Mouse (Mus musculus): ENCODE results near the gene Hepacam. TPM values are rescaled to one million over a fixed set of nuclear protein-coding genes. Genes with fewer than 3 reads are reported as not detected.

Gene Hepacam
- polyA plus RNA-seq, 1 experiment from 2014 or later: not detected

GRCm38 (mm10) chr9:37358713-37359330 is 8.3 kb upstream of the Hepacam start:
- no peak; the same call in 1 of the 2 replicates for ATAC-seq (ENCODE audit: insufficient number of reproducible peaks, insufficient read depth, low FRiP score, low read depth)
- no peak overlapping the region for H3K9ac ChIP-seq (replicated peaks; ENCODE audit: low read depth, low read length)
- H3K27me3 ChIP-seq (ENCODE audit: control insufficient read depth, insufficient read depth, low read length): no peaks in the 10 kb centered on the region
- H3K27ac ChIP-seq (ENCODE audit: low read length): peak overlapping the region; percentile 61; the same call in 1 of the 2 replicates
- H3K36me3 ChIP-seq (ENCODE audit: control insufficient read depth, insufficient read depth, low read length): no peaks in the 10 kb centered on the region
- H3K9me3 ChIP-seq (ENCODE audit: control insufficient read depth, low read depth, low read length): no peaks in the 10 kb centered on the region
- peaks cover 10% of the 10 kb centered on the region; the same call in 1 of the 2 replicates for H3K4me1 ChIP-seq (ENCODE audit: control insufficient read depth, insufficient read depth, low read length)
- H3K4me2 ChIP-seq (replicated peaks; ENCODE audit: low read depth, low read length): no peak overlapping the region
- 74% methylated on average over 7 of the region's 7 CpGs for WGBS
- H3K4me3 ChIP-seq (ENCODE audit: low read depth, low read length): no peak overlapping the region

DNA sequence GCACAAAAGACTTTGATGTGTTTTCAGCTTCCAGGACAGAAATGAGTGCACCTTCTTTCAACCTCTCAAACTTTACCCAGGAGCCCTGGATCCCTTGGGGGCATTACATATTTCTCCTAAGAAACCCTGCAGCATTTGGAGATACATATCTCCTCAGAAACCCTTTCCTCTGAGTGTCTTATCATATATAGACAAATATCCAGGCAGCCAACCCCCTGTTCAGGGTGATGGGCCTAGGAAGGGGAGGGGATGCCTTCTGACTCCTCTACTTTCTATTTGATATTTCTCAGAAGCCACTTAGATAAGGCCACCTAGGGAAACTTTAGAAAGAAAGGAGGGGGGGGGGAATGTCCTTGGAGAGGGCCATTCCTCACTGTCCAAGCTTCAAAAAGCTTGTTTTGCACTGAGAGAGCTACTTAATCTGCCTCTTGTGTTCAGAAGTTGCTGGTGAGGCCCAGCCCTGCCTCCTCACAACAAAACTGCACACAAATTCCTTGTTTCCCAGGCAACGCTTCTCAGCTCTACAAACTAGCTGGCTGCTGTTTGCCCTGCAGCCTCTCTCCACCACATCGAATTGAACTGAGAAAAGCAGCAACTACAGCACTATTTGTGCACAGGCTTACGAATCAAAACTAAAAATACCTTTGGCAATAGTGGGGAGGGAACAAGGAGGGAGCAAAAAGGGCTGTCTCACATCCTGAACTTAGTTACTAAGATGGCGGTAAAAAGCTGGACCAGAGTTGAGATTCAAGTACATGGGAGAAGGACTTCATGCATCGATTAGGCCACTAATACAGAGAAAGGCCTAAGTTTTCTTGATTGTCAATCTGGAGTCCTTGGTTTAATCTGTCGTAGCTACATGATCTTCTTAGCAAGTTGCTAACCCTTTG is 7.6 kb upstream of the Hepacam start:
- Histone ChIP-seq H3K4me2 (replicated peaks; ENCODE audit: low read depth, low read length) (no peak overlapping the region), H3K36me3 (ENCODE audit: control insufficient read depth, insufficient read depth, low read length) (no peaks in the 10 kb centered on the region), H3K27ac (ENCODE audit: low read length) (peak overlapping the region; percentile 61; the same call in 1 of the 2 replicates), H3K4me1 (ENCODE audit: control insufficient read depth, insufficient read depth, low read length) (peaks cover 10% of the 10 kb centered on the region; the same call in 1 of the 2 replicates), H3K9me3 (ENCODE audit: control insufficient read depth, low read depth, low read length) (no peaks in the 10 kb centered on the region), H3K4me3 (ENCODE audit: low read depth, low read length) (no peak overlapping the region), H3K27me3 (ENCODE audit: control insufficient read depth, insufficient read depth, low read length) (no peaks in the 10 kb centered on the region), H3K9ac (replicated peaks; ENCODE audit: low read depth, low read length) (no peak overlapping the region)
- 47% methylated on average over 6 of the region's 6 CpGs for WGBS
- ATAC-seq (ENCODE audit: insufficient number of reproducible peaks, insufficient read depth, low FRiP score, low read depth): peak; percentile 79

DNA sequence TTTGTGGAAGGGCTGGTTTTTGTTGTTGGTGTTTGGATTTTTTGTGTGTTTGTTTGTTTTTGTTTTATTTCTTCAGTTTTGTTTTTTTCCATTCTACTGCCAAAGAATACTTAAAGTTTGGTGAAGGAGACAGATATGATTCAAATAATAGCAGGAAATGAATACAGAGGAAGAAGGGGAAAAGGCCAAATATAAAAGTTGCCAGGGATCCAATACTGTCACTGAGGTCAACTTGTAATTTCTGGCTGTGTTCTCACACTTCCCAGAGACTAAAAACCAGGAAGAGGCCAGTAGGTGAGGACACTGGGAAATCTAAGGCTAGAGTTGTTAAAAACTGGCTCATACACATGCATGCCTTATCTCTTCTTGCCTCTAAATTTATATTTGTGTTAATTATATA is 5.1 kb upstream of the Hepacam start:
- no peaks in the 10 kb centered on the region for H3K36me3 ChIP-seq (ENCODE audit: control insufficient read depth, insufficient read depth, low read length)
- peaks cover 10% of the 10 kb centered on the region; the same call in 1 of the 2 replicates for H3K4me1 ChIP-seq (ENCODE audit: control insufficient read depth, insufficient read depth, low read length)
- H3K27ac ChIP-seq (ENCODE audit: low read length): no peak overlapping the region
- no peak overlapping the region for H3K9ac ChIP-seq (replicated peaks; ENCODE audit: low read depth, low read length)
- ATAC-seq (ENCODE audit: insufficient number of reproducible peaks, insufficient read depth, low FRiP score, low read depth): no peak
- H3K9me3 ChIP-seq (ENCODE audit: control insufficient read depth, low read depth, low read length): no peaks in the 10 kb centered on the region
- H3K4me2 ChIP-seq (replicated peaks; ENCODE audit: low read depth, low read length): no peak overlapping the region
- no peaks in the 10 kb centered on the region for H3K27me3 ChIP-seq (ENCODE audit: control insufficient read depth, insufficient read depth, low read length)
- no peak overlapping the region for H3K4me3 ChIP-seq (ENCODE audit: low read depth, low read length)

DNA sequence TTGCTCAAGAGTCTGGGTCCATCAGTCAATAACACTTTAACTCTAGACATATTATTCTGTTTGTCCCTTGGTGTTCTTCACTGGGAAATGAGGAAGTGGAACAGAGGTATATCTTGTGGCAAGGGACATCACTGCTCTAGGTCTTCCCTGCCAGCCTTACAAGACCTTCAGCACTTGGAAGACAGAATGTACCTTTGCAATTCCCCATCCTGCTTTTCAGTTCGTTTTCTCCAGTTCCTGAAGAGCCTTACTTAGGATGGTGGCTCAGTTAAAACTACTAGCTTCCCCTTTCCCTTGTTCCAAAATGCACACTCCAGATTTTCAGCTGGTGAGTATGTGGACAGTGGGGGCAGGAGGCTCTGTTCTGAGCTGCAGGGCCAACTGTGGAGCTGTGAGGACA is 4.3 kb upstream of the Hepacam start:
- H3K9me3 ChIP-seq (ENCODE audit: control insufficient read depth, low read depth, low read length): no peaks in the 10 kb centered on the region
- H3K4me3 ChIP-seq (ENCODE audit: low read depth, low read length): no peak overlapping the region
- H3K4me1 ChIP-seq (ENCODE audit: control insufficient read depth, insufficient read depth, low read length): peaks cover 10% of the 10 kb centered on the region; the same call in 1 of the 2 replicates
- no peaks in the 10 kb centered on the region for H3K27me3 ChIP-seq (ENCODE audit: control insufficient read depth, insufficient read depth, low read length)
- H3K4me2 ChIP-seq (replicated peaks; ENCODE audit: low read depth, low read length): no peak overlapping the region
- no peak overlapping the region for H3K9ac ChIP-seq (replicated peaks; ENCODE audit: low read depth, low read length)
- no peaks in the 10 kb centered on the region for H3K36me3 ChIP-seq (ENCODE audit: control insufficient read depth, insufficient read depth, low read length)
- no peak for ATAC-seq (ENCODE audit: insufficient number of reproducible peaks, insufficient read depth, low FRiP score, low read depth)
- WGBS: 59% methylated on average over 1 of the region's 1 CpGs
- H3K27ac ChIP-seq (ENCODE audit: low read length): no peak overlapping the region

DNA sequence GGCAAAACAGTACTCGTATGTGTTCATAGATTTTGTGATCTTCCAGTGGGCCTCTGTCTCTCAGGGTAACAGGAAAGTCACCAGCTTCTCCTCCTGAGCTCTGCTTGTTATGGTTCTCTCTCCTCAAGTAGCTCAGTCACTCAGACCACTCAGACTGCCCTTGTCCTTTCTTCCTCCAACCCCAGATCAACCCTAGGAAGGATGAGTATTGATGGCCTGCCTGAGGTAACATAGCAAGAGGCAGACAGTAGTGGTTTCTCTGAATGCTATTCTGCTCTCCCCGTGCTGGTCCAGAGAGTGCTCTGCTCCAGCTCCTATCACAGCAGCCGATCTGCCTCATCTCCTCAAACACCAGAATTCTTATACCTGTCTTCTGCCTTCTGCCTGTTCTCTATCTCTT is 3.6 kb upstream of the Hepacam start:
- 59% methylated on average over 3 of the region's 3 CpGs for WGBS
- no peak for ATAC-seq (ENCODE audit: insufficient number of reproducible peaks, insufficient read depth, low FRiP score, low read depth)
- Histone ChIP-seq H3K4me1 (ENCODE audit: control insufficient read depth, insufficient read depth, low read length) (peaks cover 10% of the 10 kb centered on the region; the same call in 1 of the 2 replicates), H3K9me3 (ENCODE audit: control insufficient read depth, low read depth, low read length) (no peaks in the 10 kb centered on the region), H3K4me2 (replicated peaks; ENCODE audit: low read depth, low read length) (no peak overlapping the region), H3K27me3 (ENCODE audit: control insufficient read depth, insufficient read depth, low read length) (no peaks in the 10 kb centered on the region), H3K27ac (ENCODE audit: low read length) (no peak overlapping the region), H3K36me3 (ENCODE audit: control insufficient read depth, insufficient read depth, low read length) (no peaks in the 10 kb centered on the region), H3K9ac (replicated peaks; ENCODE audit: low read depth, low read length) (no peak overlapping the region), H3K4me3 (ENCODE audit: low read depth, low read length) (no peak overlapping the region)

GRCm38 (mm10) chr9:37364392-37364791 is 2.8 kb upstream of the Hepacam start:
- H3K4me3 ChIP-seq (ENCODE audit: low read depth, low read length): no peak overlapping the region
- H3K9ac ChIP-seq (replicated peaks; ENCODE audit: low read depth, low read length): no peak overlapping the region
- H3K27ac ChIP-seq (ENCODE audit: low read length): no peak overlapping the region
- ATAC-seq (ENCODE audit: insufficient number of reproducible peaks, insufficient read depth, low FRiP score, low read depth): no peak
- no peak overlapping the region for H3K4me2 ChIP-seq (replicated peaks; ENCODE audit: low read depth, low read length)
- WGBS: 81% methylated on average over 3 of the region's 3 CpGs
- no peaks in the 10 kb centered on the region for H3K36me3 ChIP-seq (ENCODE audit: control insufficient read depth, insufficient read depth, low read length)
- H3K9me3 ChIP-seq (ENCODE audit: control insufficient read depth, low read depth, low read length): no peaks in the 10 kb centered on the region
- peaks cover 9% of the 10 kb centered on the region; the same call in 1 of the 2 replicates for H3K4me1 ChIP-seq (ENCODE audit: control insufficient read depth, insufficient read depth, low read length)
- no peaks in the 10 kb centered on the region for H3K27me3 ChIP-seq (ENCODE audit: control insufficient read depth, insufficient read depth, low read length)

- Histone ChIP-seq H3K9me3 (ENCODE audit: control insufficient read depth, low read depth, low read length) (no peaks in the 10 kb centered on the region), H3K4me1 (ENCODE audit: control insufficient read depth, insufficient read depth, low read length) (no peaks in the 10 kb centered on the region), H3K36me3 (ENCODE audit: control insufficient read depth, insufficient read depth, low read length) (no peaks in the 10 kb centered on the region), H3K4me3 (ENCODE audit: low read depth, low read length) (no peak overlapping the region), H3K4me2 (replicated peaks; ENCODE audit: low read depth, low read length) (no peak overlapping the region), H3K27ac (ENCODE audit: low read length) (no peak overlapping the region), H3K9ac (replicated peaks; ENCODE audit: low read depth, low read length) (no peak overlapping the region), H3K27me3 (ENCODE audit: control insufficient read depth, insufficient read depth, low read length) (no peaks in the 10 kb centered on the region)
- ATAC-seq (ENCODE audit: insufficient number of reproducible peaks, insufficient read depth, low FRiP score, low read depth): no peak
- 53% methylated on average over 5 of the region's 5 CpGs for WGBS
Observed at GRCm38 (mm10) chr9:37365706-37366105, 1.4 kb upstream of the Hepacam start.

GRCm38 (mm10) chr9:37368081-37368830 is 1.1 kb downstream of the Hepacam start:
- H3K36me3 ChIP-seq (ENCODE audit: control insufficient read depth, insufficient read depth, low read length): no peaks in the 10 kb centered on the region

More at GRCm38 (mm10) chr9:37368081-37368830, 1.1 kb downstream of the Hepacam start:
- Histone ChIP-seq H3K9me3 (ENCODE audit: control insufficient read depth, low read depth, low read length) (no peaks in the 10 kb centered on the region), H3K4me2 (replicated peaks; ENCODE audit: low read depth, low read length) (no peak overlapping the region), H3K4me1 (ENCODE audit: control insufficient read depth, insufficient read depth, low read length) (no peaks in the 10 kb centered on the region), H3K4me3 (ENCODE audit: low read depth, low read length) (no peak overlapping the region), H3K9ac (replicated peaks; ENCODE audit: low read depth, low read length) (no peak overlapping the region), H3K27me3 (ENCODE audit: control insufficient read depth, insufficient read depth, low read length) (no peaks in the 10 kb centered on the region), H3K27ac (ENCODE audit: low read length) (no peak overlapping the region)
- WGBS: 61% methylated on average over 11 of the region's 11 CpGs
- no peak for ATAC-seq (ENCODE audit: insufficient number of reproducible peaks, insufficient read depth, low FRiP score, low read depth)

Data from stomach, embryonic 14.5 days (tissue).